Mouse (Mus musculus) layer of hippocampus, adult 11-12 months (tissue): ENCODE results near the gene Vps8.
"Not testable (repeated sequence)": the region's sequence is repeated elsewhere in the genome, so short reads cannot be mapped to it uniquely, and the experiment has no call there.

ENCODE experiments used
- DNase-seq: peaks from one replicate; pipeline ENCODE4 v3.0.0; 2022; ENCODE audit warnings: low spot score

Vps8 gene

DNA sequence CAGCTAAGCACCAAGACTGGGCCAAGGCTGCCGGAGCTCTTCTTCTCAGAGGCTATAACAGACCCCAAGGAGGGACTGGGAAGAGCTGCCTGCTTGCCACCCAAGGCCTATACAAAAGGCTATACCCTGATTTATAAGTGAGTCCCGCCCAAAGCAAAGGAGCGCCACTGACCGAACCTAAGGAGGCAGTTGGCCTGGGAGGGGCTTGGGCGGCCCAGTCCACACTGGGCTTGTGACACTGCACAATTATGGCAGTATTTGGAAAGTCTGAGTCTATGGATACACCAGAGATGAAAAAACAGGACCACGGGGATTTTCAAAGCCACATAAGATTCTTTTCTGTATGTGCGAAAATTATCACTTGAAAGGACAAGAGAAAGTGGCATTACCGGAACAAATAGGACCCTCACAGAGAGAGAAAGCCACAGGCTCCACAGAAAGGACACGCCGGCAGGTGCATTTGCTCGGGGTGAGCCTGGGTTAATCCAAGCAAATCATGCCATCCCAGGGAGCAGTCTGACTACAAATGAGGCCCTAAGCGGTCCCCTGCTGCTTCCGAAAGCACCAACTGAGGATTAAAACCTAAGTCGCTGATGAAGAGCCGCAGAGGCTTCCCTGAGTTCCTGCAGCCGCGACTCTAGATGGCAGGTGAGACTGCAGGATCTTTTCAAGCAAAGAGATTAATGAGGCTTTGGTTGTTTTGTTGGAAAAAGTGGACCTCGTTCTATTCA, 241.9 kb downstream of the Vps8 start:
- no peak for DNase-seq

DNA sequence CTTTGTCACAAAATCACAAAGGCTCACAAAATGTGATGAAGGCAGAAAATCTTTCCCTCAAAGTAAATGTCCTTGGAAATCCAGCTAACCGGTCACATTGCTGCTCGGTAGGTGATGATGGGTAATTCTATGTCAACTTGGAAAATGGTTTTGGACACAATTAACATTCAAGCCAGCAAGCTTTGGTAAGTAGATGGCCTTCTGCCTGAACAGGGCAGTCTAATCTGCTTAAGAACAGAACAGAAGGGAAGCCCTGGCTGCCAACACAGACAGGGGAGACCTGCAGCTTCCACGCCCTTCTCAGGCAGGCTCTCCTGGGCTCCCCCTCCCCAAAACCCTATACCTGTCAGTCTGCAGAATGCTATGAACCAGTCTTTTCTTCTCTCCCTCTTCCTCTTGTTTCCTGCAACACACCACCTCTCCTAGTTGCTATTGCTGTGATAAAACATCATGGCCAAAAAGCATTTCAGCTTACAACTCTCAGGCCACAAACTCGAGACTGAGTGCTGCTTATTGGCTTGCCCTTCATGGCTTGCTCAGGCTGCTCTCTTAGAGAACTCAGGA, 242.6 kb downstream of the Vps8 start:
- DNase-seq, result no peak

DNA sequence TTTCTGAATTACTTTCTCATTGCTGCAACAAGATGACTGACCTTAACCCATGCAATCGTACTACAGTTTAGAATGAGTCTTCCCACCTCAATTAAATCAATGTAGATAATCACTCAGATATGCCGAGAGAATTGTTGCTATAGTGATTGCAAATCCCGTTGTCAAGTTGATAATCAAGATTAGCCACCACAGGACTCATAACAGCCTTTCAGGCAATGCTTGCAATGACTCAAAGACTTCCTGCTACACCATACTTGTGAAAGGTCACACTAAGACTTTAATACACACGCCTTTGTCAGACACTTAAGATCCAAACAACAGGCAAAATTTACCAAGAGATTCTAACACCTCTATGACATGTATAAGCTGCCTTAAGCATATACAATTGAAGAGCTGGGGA, 249.0 kb downstream of the Vps8 start:
- no peak for DNase-seq

DNA sequence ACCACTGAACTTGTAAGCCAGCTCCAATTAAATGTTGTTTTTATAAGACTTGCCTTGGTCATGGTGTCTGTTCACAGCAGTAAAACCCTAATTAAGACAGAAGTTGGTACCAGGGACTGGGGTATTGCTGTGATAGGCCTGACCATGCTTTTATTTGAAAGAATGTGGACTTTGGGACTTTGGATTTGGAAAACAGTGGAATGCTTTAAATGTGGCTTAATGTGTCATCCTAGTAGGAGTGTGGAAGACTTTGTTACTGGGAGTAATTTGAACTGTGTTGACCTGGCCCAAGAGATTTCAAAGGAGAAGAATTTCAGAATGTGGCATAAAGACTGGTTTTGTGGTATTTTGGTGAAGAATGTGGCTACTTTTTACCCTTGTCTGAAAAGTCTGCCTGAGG, 250.1 kb downstream of the Vps8 start:
- DNase-seq, result not testable (repeated sequence)

DNA sequence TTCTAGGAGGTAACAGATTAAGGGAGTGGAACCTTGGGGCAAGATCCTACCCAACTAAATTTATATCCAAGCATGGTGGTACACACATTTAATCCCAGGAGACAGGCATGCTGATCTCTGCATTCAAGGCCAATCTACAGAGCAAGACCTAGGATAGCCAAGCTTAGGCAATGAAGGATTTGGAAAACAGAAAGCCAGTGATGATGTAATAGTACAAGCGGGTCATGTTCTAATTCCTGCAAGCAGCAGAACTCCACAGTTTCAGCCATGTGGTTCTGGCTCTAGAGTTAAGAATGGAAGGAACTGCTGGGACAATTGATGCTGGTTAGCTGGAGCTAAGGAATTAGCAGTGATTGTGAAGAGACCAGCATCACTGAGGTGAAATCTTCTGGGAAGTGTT, 250.7 kb downstream of the Vps8 start:
- DNase-seq, result not testable (repeated sequence)

DNA sequence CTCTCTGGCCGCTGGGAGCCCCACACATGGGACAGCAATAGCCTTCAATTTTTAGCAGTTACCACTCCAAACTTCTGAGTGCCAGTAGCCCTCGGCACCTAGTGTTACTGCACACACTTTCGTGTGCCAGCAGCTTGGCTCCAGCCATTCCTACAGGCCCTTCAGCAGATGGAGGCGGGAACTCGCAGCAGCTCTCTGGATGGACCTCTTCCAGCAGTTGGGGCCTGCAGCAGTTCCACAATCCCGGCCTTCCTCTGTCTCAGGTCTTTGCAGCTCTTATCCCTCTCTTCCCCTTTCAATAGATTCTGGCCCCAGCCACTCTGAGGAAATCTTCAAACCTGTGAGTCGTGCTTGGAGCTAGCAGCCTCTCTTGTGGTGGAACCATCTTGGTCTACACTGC, 253.9 kb downstream of the Vps8 start:
- no peak for DNase-seq

DNA sequence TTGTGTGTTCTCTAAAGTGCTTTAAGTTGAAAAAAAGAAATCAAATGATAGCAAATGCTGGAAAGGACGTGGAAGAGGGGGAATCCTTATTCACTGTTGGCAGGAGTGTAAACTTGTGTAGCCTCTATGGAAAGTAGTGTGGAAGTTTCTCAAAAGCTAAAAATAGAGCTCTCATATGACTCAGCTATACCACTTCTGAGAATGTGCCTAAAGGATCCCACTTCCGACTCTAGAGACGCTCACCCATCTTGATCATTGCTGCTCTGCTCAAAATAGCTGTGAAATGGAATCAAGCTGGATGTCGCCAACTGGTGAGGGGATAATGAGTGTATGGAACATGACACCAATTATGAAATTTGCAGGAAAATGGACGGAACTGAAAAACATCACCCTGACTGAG, 264.5 kb downstream of the Vps8 start:
- no peak for DNase-seq

DNA sequence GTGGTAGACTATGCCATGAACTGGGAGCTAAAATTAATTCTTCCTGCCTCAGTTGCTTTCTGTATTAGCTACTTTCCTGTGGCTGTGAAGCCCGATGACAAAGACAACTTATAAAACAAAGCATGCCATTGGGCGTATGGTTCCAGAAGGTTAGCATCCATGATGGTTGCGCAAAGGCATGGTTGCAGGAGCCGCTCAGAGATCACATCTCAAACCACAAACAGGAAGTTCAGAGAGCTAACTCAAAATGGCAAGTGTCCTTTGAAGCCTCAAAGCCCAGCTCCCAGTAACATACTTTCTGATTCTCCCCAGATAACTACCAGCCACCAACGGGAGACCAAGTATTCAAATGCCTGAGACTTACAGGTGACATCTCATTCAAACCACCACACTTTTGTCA, 266.2 kb downstream of the Vps8 start:
- no peak for DNase-seq

DNA sequence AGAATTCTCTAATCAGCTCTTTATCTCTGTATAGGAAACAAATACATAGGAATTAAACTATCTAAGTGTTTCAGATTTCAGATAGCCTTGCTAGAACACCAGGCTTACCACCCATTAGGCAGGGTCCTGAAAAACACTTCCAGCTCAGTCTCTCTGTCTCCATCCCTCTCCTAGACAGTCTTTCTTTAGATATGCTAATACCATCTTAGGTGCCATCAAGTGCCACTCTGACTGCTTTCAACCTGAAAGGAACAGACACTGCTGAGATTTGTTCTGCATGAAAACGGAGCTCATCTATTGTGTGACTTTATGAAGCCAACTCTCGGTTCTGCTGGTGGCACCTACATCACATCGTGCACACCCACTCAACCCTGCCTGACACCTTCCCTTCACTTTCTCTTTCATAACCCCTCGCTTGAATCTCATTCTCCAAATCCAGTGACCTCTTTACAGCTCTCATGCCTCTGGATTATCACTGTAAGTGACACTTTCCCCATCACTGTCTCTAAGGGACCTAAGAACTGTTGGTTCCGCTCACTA, 267.4 kb downstream of the Vps8 start:
- DNase-seq, result no peak

DNA sequence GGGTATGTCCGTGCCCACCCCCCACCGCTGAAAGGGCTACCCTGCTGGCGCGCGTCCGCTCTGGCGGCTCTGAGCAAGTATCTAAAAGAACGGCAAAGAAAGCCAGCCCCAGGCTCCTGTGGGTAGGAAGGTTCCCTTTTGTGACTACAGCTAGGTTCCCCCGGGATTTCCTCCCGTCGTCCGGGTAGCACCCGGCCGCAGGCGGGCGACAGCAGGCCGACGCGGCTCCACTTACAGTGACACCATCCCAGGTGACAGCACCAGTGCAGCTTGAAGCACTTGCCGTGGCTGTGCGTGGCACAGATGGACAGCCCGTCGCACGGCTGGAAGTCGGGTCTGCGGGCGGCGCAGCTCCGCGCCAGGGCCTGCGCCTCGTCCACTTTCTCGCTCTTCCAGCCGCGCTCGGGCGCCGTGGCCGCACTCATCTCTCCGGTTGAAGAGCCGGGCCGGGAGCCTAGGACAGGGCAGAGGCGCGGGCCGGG, 271.1 kb downstream of the Vps8 start:
- DNase-seq, result peak; percentile 55
